Mouse (Mus musculus) embryo, embryonic 10 days (tissue): ENCODE data around the gene Pdzk1ip1.
A peak's percentile ranks its signal among the peaks of the same experiment; 100 is the strongest.

Experiments used
- DNase-seq: peaks from one replicate; pipeline ENCODE4 v3.0.0-alpha.2; 2015; ENCODE audit warnings: low spot score

Pdzk1ip1 gene

GRCm38 (mm10) chr4:115088611-115089338 is at the start of gene Pdzk1ip1:
TSS of gene Pdzk1ip1 (plus strand) at chr4:115088708.
- DNase-seq, result no peak

GRCm38 (mm10) chr4:115045621-115046020 is 42.9 kb upstream of the Pdzk1ip1 start:
- no peak for DNase-seq

- DNase-seq, result peak; percentile 73
Observed at GRCm38 (mm10) chr4:115047750-115048149, 40.8 kb upstream of the Pdzk1ip1 start.

- no peak for DNase-seq
Observed at GRCm38 (mm10) chr4:115048190-115048589, 40.3 kb upstream of the Pdzk1ip1 start.

GRCm38 (mm10) chr4:115051245-115051644 is 37.3 kb upstream of the Pdzk1ip1 start:
- no peak for DNase-seq

GRCm38 (mm10) chr4:115052343-115053005 is 36.0 kb upstream of the Pdzk1ip1 start:
- peak; percentile 78 for DNase-seq

DNA sequence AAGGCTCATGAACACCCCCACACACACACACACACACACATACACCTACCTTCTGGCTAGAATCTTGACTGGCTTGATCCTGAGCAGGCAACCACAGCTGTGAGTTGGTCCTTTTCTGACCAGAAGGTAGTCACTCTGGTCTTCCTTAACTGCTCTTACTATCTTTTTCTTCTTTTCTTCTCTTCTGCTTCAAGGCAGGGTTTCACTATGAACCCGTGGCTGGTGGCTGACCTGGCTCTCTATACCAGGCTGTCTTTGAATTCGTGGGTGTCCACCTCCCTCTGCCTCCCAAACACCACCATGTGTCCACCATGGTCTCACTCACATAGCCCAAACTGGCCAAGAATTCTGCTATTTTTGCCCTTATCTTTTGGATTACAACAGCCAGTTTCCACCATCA is 33.5 kb upstream of the Pdzk1ip1 start:
- DNase-seq, result no peak

GRCm38 (mm10) chr4:115055691-115056090 is 32.8 kb upstream of the Pdzk1ip1 start:
- DNase-seq, result no peak

DNA sequence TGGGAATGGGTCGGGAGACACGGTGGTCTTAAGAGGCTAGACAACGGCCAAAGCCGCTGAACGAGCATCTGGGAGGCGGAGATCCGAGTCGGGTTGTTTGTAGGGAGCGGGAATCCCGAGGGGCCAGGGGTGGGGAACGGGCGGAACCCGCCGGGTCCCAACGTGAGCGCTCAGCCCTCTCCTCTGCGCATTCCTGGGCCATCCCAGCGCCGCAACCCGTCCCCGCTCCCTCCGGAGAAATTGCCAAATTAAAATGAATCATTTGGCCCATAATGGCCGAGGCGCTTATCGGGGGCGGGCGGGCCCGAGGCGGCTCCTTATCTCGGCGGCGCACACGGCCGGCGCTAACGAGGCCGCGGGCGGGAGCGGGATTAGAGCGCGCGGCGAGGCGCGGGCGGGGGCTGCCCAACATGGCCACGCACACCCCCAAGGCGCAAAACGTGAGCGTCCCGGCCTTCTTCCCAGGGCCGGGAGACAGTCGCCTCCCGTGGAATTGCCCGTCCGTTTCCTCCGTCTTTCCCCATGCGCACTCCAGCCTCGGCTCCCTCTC is 32.1 kb upstream of the Pdzk1ip1 start, which contains the start of gene Tal1:
Tal1 (plus strand) TSS at position 56 of the 550 bp plus-strand sequence.
- peak; percentile 62 for DNase-seq

- DNase-seq, result peak; percentile 65
Observed at GRCm38 (mm10) chr4:115056921-115057673, 31.4 kb upstream of the Pdzk1ip1 start.

DNA sequence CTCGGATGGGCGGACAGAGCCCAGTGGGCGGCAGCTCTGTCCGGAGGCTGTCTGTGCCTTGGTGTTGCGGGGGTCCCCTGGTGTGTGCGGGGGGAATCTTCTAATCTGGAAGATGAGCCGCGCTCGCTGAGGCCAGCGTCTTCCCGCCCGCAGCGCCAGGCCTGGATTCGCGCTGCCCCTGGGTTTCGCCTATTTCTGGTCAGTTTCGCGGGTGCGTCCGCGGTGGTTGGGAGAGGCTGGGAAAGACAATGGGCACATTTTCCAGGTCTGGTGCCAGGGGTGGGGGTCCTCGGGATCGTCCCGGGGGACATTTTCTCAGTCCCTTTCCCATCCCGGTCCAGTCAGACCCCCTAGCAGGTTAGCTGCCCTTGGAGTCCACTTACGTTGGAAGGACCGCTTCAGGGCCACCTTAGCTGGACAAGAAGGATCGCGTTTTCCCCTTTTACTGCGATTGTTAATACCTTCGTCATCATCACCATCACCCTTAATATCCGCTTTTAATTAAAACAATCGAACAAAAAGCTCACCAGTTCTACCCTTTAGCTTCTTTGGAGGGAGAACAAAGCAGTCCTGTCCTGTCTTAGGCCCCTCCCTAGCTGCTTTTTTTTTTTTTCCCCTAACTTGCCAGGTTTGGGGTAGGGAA is 30.7 kb upstream of the Pdzk1ip1 start:
- DNase-seq, result peak; percentile 44

GRCm38 (mm10) chr4:115058317-115058761 is 30.2 kb upstream of the Pdzk1ip1 start:
- DNase-seq, result no peak

DNA sequence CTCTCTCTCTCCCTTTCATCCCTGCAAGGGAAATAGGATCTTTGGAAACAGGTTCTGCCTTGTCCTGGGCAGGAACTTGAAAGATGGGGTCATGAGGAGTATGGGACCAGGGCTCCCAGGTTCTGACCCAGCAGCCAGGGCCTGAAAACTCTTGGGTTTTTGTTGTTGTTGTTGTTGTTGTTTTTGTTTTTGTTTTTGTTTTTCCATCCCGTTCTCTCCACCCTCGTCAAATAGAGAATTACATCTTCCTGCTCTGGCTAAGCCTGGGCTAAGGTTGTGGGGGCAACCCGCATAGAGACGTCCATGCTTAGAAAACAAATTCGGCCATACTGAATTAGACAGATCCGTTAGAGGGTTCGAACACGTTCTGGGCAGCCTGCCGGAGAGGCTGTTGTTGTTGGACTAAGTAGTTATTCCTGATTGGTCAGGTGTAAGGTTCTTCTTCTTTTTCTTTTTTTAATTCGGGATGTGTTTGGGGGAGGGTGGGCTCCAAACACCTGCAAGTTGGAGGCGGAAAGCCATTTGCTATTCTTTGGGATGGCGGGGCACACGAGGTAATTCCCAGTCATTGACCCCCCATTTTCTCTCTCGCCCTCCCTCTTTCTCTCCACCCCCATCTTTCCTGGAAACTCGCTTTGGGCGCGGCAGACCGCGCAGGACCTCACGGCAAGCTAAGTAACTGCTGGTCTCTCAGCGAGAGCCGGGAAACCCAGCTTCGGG is 29.5 kb upstream of the Pdzk1ip1 start:
- no peak for DNase-seq

DNA sequence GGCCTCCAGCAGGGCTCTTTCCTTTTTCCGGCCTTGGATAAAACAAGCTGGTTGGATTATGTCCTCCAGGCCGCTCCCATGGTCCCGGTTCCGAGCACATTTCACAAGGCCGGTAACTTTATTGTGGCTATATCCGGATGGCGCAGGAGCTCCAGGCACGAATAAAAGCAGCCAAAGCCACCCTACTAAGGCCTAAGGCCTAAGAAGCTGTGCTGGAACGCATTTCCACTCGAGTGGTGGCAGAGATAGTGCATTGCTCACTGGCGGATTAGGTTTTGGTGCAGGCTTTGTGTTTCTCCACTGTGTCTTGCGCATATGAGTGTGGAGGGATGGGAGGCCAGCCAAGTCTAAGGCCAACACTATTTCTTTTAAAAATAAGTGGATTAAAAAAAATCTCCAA is 28.6 kb upstream of the Pdzk1ip1 start:
- peak; percentile 30 for DNase-seq

DNA sequence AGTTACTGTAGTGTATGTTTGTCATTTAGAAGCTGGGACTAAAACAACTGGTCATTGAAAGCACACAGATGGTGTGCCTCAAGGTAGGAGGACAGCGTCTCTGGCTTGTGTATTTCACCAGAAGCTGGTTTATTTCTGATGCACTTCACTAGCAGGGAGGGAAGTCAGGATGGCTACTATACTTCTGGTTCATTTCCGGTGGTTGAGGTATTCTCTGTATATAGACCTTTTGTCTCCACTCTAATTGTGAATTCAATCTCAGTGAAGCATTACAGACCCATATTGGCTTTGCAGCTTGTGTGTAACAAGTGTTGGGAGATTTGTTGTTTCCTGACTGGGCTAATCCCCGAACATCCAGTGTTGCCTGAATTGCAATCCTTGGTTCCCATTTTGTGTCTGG is 27.8 kb upstream of the Pdzk1ip1 start:
- DNase-seq, result no peak

GRCm38 (mm10) chr4:115062540-115062874 is 26.0 kb upstream of the Pdzk1ip1 start:
- DNase-seq, result no peak

- peak; percentile 59 for DNase-seq
Observed at GRCm38 (mm10) chr4:115062875-115063517, 25.5 kb upstream of the Pdzk1ip1 start.

DNA sequence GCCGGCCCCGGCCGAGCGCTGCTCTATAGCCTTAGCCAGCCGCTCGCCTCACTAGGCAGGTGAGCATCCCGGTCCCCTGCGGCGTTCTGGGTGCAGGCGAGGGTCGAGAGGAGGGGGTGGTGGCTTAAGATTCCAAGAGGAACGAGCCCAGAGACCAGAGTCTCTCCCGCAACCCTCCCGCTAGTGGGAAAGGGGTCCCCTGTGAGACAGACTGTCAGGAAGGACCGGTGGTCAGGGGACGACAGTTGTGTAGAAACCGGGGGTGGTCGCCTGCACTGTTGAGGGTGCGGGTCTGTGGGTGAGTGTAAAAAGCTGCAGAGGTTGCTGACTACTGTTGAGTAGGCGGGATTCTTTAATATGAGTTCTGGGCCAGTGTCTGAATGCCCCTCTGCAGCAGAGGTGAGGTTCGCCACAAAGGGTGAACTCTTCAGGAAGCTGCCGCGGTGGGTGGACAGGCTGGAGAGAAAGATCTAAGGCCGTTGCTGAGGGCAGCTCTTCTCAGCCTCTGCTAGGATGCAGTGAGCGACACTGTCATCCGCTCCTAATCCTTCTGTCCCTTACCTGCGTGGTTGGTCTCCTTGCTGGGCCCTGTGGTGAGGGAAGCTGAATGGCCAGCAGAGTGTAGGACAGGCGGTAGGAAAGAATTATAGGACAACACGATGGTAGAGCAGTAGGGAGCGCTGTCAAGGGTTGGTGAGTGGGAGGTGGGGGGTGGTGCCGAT is 24.8 kb upstream of the Pdzk1ip1 start:
- peak; percentile 16 for DNase-seq

DNA sequence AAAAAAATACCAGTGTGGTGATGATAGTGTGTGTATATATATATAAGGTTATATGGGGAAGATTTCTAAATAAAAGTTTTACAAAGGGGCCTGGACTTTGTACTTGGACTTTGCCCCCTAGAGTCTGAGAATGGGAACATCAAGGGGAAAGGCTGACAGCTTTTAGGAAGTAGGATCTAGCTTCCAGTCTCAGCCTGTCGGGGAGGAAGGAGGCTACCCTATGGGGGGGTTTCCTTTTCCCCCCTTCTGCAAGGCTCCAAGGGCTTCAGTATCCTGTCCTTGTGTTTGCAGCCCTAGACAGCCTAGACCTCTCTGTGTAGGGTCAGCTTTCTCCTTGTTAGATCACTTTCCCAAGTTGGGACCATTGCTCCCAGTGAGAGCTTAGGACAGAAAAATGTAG is 16.8 kb upstream of the Pdzk1ip1 start:
- no peak for DNase-seq

GRCm38 (mm10) chr4:115074789-115075188 is 13.7 kb upstream of the Pdzk1ip1 start:
- DNase-seq, result no peak
